Mouse (Mus musculus): ENCODE results near the gene Cdk14.
"Not testable (repeated sequence)": the region's sequence is repeated elsewhere in the genome, so short reads cannot be mapped to it uniquely, and the experiment has no call there.

Gene Cdk14

GRCm38 (mm10) chr5:5365285-5366076, 54.6 kb downstream of the Cdk14 start:
- DNase-seq (ENCODE audit: low spot score), result no peak

- DNase-seq (ENCODE audit: low spot score), result no peak
Measured at GRCm38 (mm10) chr5:5361684-5362083, 58.4 kb downstream of the Cdk14 start.

DNA sequence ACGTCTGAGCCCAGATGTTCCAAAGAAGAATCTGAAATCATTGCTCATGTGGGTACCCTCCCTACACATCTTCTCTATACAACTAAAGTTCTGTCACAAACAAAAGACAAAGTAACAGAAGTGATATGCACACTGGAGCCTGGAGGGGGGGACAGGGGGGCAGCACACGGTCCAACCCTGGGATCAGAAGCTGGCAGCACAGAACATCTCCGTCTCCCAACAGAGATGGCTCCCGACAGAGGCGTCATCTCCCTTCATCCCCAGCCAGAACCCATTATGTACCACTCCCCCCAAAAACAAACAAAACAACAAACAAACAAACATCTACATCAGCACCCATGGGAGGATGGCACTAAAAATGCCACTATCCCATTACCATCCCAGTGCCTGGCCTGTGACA, 59.8 kb downstream of the Cdk14 start:
- DNase-seq (ENCODE audit: low spot score), result no peak

DNA sequence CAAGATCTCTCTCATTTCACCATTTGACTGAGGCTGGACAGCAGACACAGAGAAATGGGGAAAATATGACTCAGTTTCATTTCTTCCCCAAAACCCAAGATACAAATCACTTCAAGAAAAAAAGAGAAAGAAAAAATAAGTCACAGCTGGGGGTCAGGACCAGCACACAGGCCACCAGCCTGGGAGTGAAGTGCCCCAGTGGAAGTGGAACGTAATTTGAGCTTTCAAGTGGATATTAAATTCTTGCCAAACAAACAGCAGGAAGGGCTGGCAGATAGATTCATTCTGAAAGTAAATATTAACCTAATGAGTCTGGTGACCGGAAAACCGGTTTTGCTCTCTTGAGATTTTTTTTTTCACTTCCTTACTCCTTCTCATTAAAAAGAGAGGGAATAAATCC, 60.2 kb downstream of the Cdk14 start:
- no peak for DNase-seq (ENCODE audit: low spot score)

DNA sequence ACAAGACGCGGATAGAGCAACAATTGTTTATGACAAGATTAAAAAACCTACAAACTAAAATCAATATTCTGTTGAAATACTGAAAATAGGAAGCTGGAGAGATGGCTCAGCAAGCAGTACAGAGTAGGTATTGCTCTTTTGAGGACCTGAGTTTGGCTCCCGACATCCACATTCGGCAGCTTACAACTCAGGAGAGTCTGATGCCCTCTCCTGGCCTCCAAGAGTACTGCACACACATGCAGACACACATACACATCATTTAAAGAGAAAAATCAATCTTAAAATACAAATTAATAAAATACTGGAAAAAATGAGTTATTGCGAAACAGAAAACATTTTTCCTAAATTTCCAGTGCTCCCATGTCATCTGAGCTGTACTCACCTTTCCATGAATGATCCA, 60.7 kb downstream of the Cdk14 start:
- no peak for DNase-seq (ENCODE audit: low spot score)

GRCm38 (mm10) chr5:5358019-5358717, 61.9 kb downstream of the Cdk14 start:
- DNase-seq (ENCODE audit: low spot score), result no peak

GRCm38 (mm10) chr5:5354684-5355368, 65.3 kb downstream of the Cdk14 start:
- no peak for DNase-seq (ENCODE audit: low spot score)

DNA sequence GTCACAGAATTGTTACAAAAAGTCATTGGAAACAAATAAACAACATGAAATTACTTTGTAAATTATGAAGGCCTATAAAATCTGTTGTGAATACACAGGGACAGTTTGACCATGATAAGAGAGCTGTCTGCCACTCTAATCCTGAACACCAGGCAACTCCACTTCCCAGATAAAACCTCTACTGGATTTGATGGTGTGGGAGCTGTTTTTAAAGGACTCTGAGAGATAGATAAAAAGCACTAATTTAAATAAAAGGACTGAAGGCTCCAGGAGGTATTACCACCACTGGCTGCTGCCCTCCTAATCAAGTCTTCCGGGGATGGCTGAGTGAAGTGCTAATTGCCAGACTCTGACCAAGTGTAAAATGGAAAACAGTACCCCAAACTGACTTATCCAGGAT, 66.2 kb downstream of the Cdk14 start:
- no peak for DNase-seq (ENCODE audit: low spot score)

GRCm38 (mm10) chr5:5344646-5345045, 75.5 kb downstream of the Cdk14 start:
- DNase-seq (ENCODE audit: low spot score), result no peak

GRCm38 (mm10) chr5:5343741-5344140, 76.4 kb downstream of the Cdk14 start:
- DNase-seq (ENCODE audit: low spot score), result no peak

DNA sequence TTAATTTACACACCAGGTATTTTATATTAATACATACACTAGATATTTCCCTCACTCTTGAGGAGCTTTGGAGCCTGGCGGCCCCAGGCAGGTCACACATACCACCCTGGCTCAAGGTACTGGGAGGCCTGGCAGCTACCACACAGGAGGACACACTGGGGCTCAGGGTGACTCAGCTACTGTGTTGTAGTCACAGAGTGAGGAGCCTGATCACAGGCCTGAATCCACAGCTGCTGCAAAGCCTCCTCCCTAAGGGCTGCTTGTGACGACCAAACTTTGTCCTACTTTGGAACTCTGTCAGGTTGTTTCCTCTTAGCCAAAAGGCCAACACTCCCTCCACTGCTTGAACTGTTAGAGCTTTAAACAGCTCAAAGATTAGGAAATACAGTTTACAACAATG, 76.8 kb downstream of the Cdk14 start:
- DNase-seq (ENCODE audit: low spot score), result no peak

- peak; percentile 65 for DNase-seq (ENCODE audit: low spot score)
Measured at GRCm38 (mm10) chr5:5342410-5343137, 77.5 kb downstream of the Cdk14 start.

GRCm38 (mm10) chr5:5341611-5342010, 78.5 kb downstream of the Cdk14 start:
- no peak for DNase-seq (ENCODE audit: low spot score)

DNA sequence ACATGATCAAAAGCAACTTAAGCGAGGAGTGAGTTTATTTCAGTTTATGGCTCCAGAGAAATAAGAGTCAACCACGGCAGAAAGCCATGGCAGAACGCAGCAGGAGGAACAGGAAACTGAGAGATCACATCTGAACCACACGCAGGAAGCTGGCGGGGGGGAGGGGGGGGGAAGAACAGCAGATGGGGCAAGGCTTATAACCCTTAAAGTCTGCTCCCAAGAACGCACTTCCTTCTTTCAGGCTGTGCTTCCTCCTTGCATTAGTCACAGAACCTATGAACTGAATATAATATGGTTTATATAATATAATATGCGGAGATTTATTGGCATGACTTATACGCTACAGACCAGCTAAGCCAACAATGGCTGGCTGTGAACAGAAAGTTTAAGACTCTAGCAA, 86.2 kb downstream of the Cdk14 start:
- DNase-seq (ENCODE audit: low spot score), result no peak

DNA sequence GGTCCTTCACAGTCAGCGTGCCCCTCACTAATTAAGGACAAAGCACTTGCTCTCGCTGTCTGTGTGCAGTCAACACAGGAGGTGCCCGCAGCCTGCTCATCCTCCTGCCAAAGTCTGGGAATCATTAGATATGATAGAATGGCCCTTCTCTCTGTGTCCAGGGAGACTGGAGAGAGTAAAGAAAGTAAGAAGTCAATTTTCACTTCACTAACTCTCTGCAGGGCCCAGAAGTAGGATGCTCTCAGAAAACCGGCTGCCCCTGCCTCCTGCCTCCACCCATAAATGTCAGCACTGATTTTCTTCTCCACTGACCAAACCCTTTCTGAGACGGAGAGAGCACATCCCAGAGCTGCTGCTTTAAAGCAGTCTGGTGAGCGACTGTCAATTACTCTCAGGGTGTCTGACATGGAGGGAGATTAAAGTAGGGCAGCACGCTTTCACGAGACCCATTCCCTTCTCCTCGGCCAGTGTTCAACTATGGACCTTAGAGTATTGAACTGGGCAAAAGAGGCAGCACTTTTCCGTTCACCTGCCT, 89.1 kb downstream of the Cdk14 start:
- DNase-seq (ENCODE audit: low spot score), result no peak

DNA sequence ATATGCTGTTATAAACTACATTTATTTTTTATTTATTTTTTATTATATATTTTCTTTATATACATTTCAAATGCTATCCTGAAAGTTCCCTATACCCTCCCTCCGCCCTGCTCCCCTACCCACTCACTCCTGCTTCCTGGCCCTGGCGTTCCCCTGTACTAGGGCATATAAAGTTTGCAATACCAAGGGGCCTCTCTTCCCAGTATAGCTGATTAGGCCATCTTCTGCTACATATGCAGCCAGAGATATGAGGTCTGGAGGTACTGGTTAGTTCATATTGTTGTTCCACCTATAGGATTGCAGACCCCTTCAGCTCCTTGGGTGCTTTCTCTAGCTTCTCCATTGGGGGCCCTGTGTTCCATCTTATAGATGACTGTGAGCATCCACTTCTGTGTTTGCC, 91.1 kb downstream of the Cdk14 start:
- DNase-seq (ENCODE audit: low spot score), result not testable (repeated sequence)

- no peak for DNase-seq (ENCODE audit: low spot score)
Measured at GRCm38 (mm10) chr5:5326716-5327115, 93.4 kb downstream of the Cdk14 start.

GRCm38 (mm10) chr5:5322699-5323098, 97.4 kb downstream of the Cdk14 start:
- DNase-seq (ENCODE audit: low spot score), result no peak

DNA sequence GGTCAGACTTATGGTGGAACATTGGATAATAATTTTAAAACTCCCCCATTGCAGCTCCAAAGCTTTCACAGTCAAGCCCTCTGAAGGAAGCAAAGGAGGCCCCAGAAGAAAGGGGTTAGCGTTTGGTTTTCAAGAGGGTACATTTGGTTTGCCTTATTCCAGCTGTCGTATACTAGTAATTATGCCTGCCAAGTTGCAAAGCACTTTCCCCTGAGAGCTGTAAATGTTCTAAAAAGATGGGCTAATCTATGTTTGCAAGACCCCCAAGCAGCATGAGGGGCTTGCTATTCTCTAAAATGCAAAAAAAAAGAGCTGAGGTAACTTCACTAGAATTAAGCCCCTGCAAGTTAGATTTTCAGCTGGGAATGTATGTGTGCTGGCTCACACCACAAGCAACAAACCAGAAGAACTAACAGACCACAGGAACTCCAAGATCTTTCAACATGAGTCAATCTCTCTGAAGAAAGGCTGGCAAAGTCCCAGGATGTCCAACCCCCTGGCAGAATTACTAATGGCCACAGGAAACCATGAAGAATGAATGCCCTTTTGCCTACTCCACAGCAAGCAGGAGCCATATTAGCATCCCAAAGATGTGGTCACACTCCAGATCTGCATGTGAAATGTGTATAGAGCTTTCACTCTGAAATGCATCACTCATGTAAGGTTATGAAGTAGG, 99.5 kb downstream of the Cdk14 start:
- DNase-seq (ENCODE audit: low spot score), result no peak

- peak; percentile 48 for DNase-seq (ENCODE audit: low spot score)
Measured at GRCm38 (mm10) chr5:5319824-5320505, 100.1 kb downstream of the Cdk14 start.

DNA sequence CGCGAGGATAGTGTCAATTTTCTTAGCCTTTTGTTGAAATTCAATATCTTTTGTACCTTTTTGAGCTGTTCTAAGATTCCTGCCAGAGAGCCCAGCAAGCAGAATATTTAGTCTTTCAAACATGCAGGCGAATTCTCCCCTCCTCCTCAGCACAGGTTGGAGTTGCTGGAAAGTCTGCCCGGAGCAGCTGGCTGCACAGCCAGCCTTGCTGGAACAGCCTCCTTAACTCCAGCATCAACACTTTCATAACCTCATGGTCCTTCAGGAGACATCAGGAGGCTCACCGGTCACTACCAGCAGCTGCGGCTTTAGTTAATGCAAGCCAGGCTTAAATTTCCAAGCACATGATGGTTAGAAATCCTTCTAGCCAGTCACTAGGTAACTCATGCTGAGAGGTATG, 105.8 kb downstream of the Cdk14 start:
- no peak for DNase-seq (ENCODE audit: low spot score)

Data from testis, postnatal 10 days (tissue).